Mouse (Mus musculus) hindbrain, embryonic 11.5 days (tissue): ENCODE data around the gene Glt8d1. TPM values are rescaled to one million over a fixed set of nuclear protein-coding genes. Genes with fewer than 3 reads are reported as not detected.
A peak's percentile ranks its signal among the peaks of the same experiment; 100 is the strongest.

Experiments used
- ATAC-seq: fragments of 200-750 bp; cut with Nextera tagmentation; 2 replicates; pipeline ENCODE4 v1.8.0; 2017; ENCODE audit warnings: mild to moderate bottlenecking, moderate TSS enrichment, moderate library complexity; ENCODE audit not compliant: low FRiP score
- DNase-seq: peaks from one replicate; pipeline ENCODE4 v3.0.0-alpha.2; 2015; ENCODE audit warnings: low spot score
- H3K27ac ChIP-seq: fragments of 300-500 bp; sonication (generic); 2 replicates; pipeline ENCODE4 v1.5.1; 2014; ENCODE audit warnings: mild to moderate bottlenecking, low read depth, low read length
- H3K27me3 ChIP-seq: fragments of 300-500 bp; sonication (generic); 2 replicates; pipeline ENCODE4 v1.6.1; 2014; ENCODE audit warnings: mild to moderate bottlenecking, low read length, moderate library complexity, mixed read lengths; ENCODE audit not compliant: control insufficient read depth, insufficient read depth
- H3K36me3 ChIP-seq: fragments of 300-500 bp; sonication (generic); 2 replicates; pipeline ENCODE4 v1.6.1; 2014; ENCODE audit warnings: mild to moderate bottlenecking, low read length, moderate library complexity, mixed read lengths; ENCODE audit not compliant: control insufficient read depth, insufficient read depth
- H3K4me1 ChIP-seq: fragments of 300-500 bp; sonication (generic); replicated peaks from 2 replicates; pipeline ENCODE4 v1.6.1; 2014; ENCODE audit warnings: low read length, mixed read lengths; ENCODE audit not compliant: control insufficient read depth, insufficient read depth
- H3K4me2 ChIP-seq: fragments of 300-500 bp; sonication (generic); replicated peaks from 2 replicates; pipeline ENCODE4 v1.6.1; 2014; ENCODE audit warnings: mild to moderate bottlenecking, low read depth, low read length
- H3K4me3 ChIP-seq: fragments of 300-500 bp; sonication (generic); 2 replicates; pipeline ENCODE4 v1.5.1; 2014; ENCODE audit warnings: low read depth, low read length
- H3K9ac ChIP-seq: fragments of 300-500 bp; sonication (generic); 2 replicates; pipeline ENCODE4 v1.6.1; 2014; ENCODE audit warnings: low read depth, low read length
- H3K9me3 ChIP-seq: fragments of 300-500 bp; sonication (generic); 2 replicates; pipeline ENCODE4 v1.6.1; 2016; ENCODE audit warnings: low read length; ENCODE audit not compliant: control insufficient read depth
- WGBS: fragments of 180-500 bp; shearing (Covaris S2); extraction: QIAGEN DNeasy Blood & Tissue Kit; methylation state at CpG from one replicate; pipeline ENCODE4 v1.1.7; 2014; 5-methylcytosine and 5-hydroxymethylcytosine counted together
- polyA plus RNA-seq: library from polyadenylated mRNA; unstranded; fragments of >200 nt; fragmentation: Nextera tagmentation; extraction: Ambion mirVana; gene quantifications from 2 replicates; pipeline ENCODE4 v1.2.1, GENCODE M21; 2014

Gene Glt8d1
- polyA plus RNA-seq, 1 experiment from 2014 or later, result 74.2 TPM

- Histone ChIP-seq H3K4me3 (peak overlapping the region; percentile 92), H3K36me3 (no peaks in the 10 kb centered on the region), H3K4me2 (peak overlapping the region; percentile 78), H3K27ac (peak overlapping the region; percentile 90), H3K9ac (peak overlapping the region; percentile 91), H3K27me3 (no peaks in the 10 kb centered on the region), H3K9me3 (no peaks in the 10 kb centered on the region), H3K4me1 (no peaks in the 10 kb centered on the region; the same call in 1 of the 2 replicates)
- ATAC-seq (peak; percentile 4), DNase-seq (no peak)
- under 1% methylated on average over 21 of the region's 21 CpGs for WGBS
Measured at GRCm38 (mm10) chr14:31000816-31001306, 339 bp upstream of the Glt8d1 start.

- WGBS, result 90% methylated on average over 2 of the region's 2 CpGs
Measured at GRCm38 (mm10) chr14:31004527-31004926, 3.3 kb downstream of the Glt8d1 start.

GRCm38 (mm10) chr14:31006779-31007178 lies 5.6 kb downstream of the Glt8d1 start:
- H3K4me1 ChIP-seq, result no peaks in the 10 kb centered on the region; the same call in 1 of the 2 replicates
- ATAC-seq (no peak), DNase-seq (no peak)
- H3K9ac ChIP-seq, result no peak overlapping the region
- no peaks in the 10 kb centered on the region for H3K9me3 ChIP-seq
- WGBS, result 91% methylated on average over 5 of the region's 5 CpGs
- H3K4me3 ChIP-seq, result no peak overlapping the region
- H3K27ac ChIP-seq, result no peak overlapping the region
- no peak overlapping the region for H3K4me2 ChIP-seq
- no peaks in the 10 kb centered on the region for H3K27me3 ChIP-seq
- H3K36me3 ChIP-seq, result no peaks in the 10 kb centered on the region

More at GRCm38 (mm10) chr14:31004527-31004926, 3.3 kb downstream of the Glt8d1 start:
- Histone ChIP-seq H3K4me1 (no peaks in the 10 kb centered on the region; the same call in 1 of the 2 replicates), H3K4me3 (no peak overlapping the region), H3K9me3 (no peaks in the 10 kb centered on the region), H3K9ac (no peak overlapping the region), H3K27me3 (no peaks in the 10 kb centered on the region), H3K27ac (no peak overlapping the region), H3K4me2 (no peak overlapping the region), H3K36me3 (no peaks in the 10 kb centered on the region)
- DNase-seq (no peak), ATAC-seq (no peak)

- 98% methylated on average over 3 of the region's 3 CpGs for WGBS
- Histone ChIP-seq H3K27me3 (no peaks in the 10 kb centered on the region), H3K27ac (no peak overlapping the region), H3K4me2 (no peak overlapping the region), H3K36me3 (peaks cover 11% of the 10 kb centered on the region), H3K9me3 (no peaks in the 10 kb centered on the region), H3K9ac (no peak overlapping the region), H3K4me1 (no peaks in the 10 kb centered on the region), H3K4me3 (no peak overlapping the region)
- ATAC-seq (no peak), DNase-seq (no peak)
Measured at GRCm38 (mm10) chr14:31011588-31011987, 10.4 kb downstream of the Glt8d1 start.

- Histone ChIP-seq H3K27me3 (no peaks in the 10 kb centered on the region), H3K4me2 (no peak overlapping the region), H3K27ac (no peak overlapping the region), H3K9me3 (no peaks in the 10 kb centered on the region), H3K4me1 (0 out of 2 replicates have a peak, but pooled peaks cover 4% of the 10 kb centered on the region), H3K4me3 (no peak overlapping the region), H3K36me3 (peaks cover 11% of the 10 kb centered on the region), H3K9ac (no peak overlapping the region)
- WGBS, result 94% methylated on average over 2 of the region's 2 CpGs
- DNase-seq (no peak), ATAC-seq (no peak)
Measured at GRCm38 (mm10) chr14:31013928-31014327, 12.7 kb downstream of the Glt8d1 start.

- no peaks in the 10 kb centered on the region for H3K9me3 ChIP-seq
- no peak overlapping the region for H3K4me2 ChIP-seq
- 0 out of 2 replicates have a peak, but pooled peaks cover 4% of the 10 kb centered on the region for H3K4me1 ChIP-seq
- no peak for DNase-seq
- H3K27ac ChIP-seq, result no peak overlapping the region
- no peak overlapping the region for H3K4me3 ChIP-seq
- 92% methylated on average over 1 of the region's 1 CpGs for WGBS
- ATAC-seq, result no peak
- H3K36me3 ChIP-seq, result peaks cover 11% of the 10 kb centered on the region
- H3K27me3 ChIP-seq, result no peaks in the 10 kb centered on the region
- H3K9ac ChIP-seq, result no peak overlapping the region
Measured at GRCm38 (mm10) chr14:31016063-31016462, 14.9 kb downstream of the Glt8d1 start.

GRCm38 (mm10) chr14:31017854-31018253 lies 16.7 kb downstream of the Glt8d1 start:
- no peak overlapping the region for H3K27ac ChIP-seq
- peak overlapping the region; percentile 66 for H3K4me3 ChIP-seq
- 0% methylated on average over 2 of the region's 2 CpGs for WGBS
- H3K4me1 ChIP-seq, result 0 out of 2 replicates have a peak, but pooled peaks cover 4% of the 10 kb centered on the region
- DNase-seq (peak; percentile 32), ATAC-seq (no peak)
- H3K4me2 ChIP-seq, result peak overlapping the region; percentile 63
- H3K9ac ChIP-seq, result peak overlapping the region; percentile 93
- H3K36me3 ChIP-seq, result peaks cover 7% of the 10 kb centered on the region
- no peaks in the 10 kb centered on the region for H3K27me3 ChIP-seq
- H3K9me3 ChIP-seq, result no peaks in the 10 kb centered on the region

- Histone ChIP-seq H3K9ac (peak within 1 kb of the TSS; percentile 93), H3K27ac (peak within 1 kb of the TSS; percentile 98), H3K36me3 (no peaks in the 10 kb centered on the region; the same call in 1 of the 2 replicates), H3K4me3 (peak within 1 kb of the TSS; percentile 66), H3K4me2 (peak within 1 kb of the TSS; percentile 63), H3K9me3 (no peaks in the 10 kb centered on the region), H3K4me1 (0 out of 2 replicates have a peak, but pooled peaks cover 4% of the 10 kb centered on the region), H3K27me3 (no peaks in the 10 kb centered on the region)
- DNase-seq (peak; percentile 97), ATAC-seq (peak; percentile 94)
- WGBS, result under 1% methylated on average over 45 of the region's 53 CpGs
Measured at GRCm38 (mm10) chr14:31018860-31019291, 17.7 kb downstream of the Glt8d1 start, which contains the start of the genes Pbrm1 and Gnl3. Gene Pbrm1, plus strand, starts transcription at chr14:31019138. Gene Gnl3, minus strand, starts transcription at chr14:31019152.
